Mouse (Mus musculus): ENCODE results near the gene Sh3bp5.

- TF ChIP-seq CTCF (IDR thresholded peaks at IDR 0.05; ENCODE audit: low read depth) (no peak), EP300 (optimal IDR thresholded peaks at IDR 0.05) (no peak)
Measured at GRCm38 (mm10) chr14:31323189-31323588, 112.7 kb downstream of the Sh3bp5 start.
